Mouse (Mus musculus) kidney, postnatal 0 days (tissue): Measurements from ENCODE around the gene Hoxa10. TPM values are rescaled to one million over a fixed set of nuclear protein-coding genes. Genes with fewer than 3 reads are reported as not detected.

Experiments
- ATAC-seq: fragments of 200-750 bp; cut with Nextera tagmentation; replicated peaks from 2 replicates; pipeline ENCODE4 v1.8.0; 2017; ENCODE audit warnings: low read depth, moderate number of reproducible peaks, moderate TSS enrichment, moderate library complexity; ENCODE audit not compliant: low FRiP score
- DNase-seq: peaks from one replicate; pipeline ENCODE4 v3.0.0-alpha.2; 2016; ENCODE audit warnings: low spot score
- H3K27ac ChIP-seq: fragments of 300-500 bp; sonication (generic); 2 replicates; pipeline ENCODE4 v1.5.1; 2014; ENCODE audit warnings: mild to moderate bottlenecking
- H3K27me3 ChIP-seq: fragments of 300-500 bp; sonication (generic); 2 replicates; pipeline ENCODE4 v1.6.1; 2014; ENCODE audit warnings: low read length, mixed read lengths; ENCODE audit not compliant: insufficient read depth
- H3K36me3 ChIP-seq: fragments of 300-500 bp; sonication (generic); 2 replicates; pipeline ENCODE4 v1.6.1; 2014; ENCODE audit warnings: low read length, mixed read lengths; ENCODE audit not compliant: insufficient read depth
- H3K4me1 ChIP-seq: fragments of 300-500 bp; sonication (generic); replicated peaks from 2 replicates; pipeline ENCODE4 v1.6.1; 2014; ENCODE audit warnings: antibody characterized with exemption, low read length, mixed read lengths; ENCODE audit not compliant: insufficient read depth
- H3K4me2 ChIP-seq: fragments of 300-500 bp; sonication (generic); 2 replicates; pipeline ENCODE4 v1.6.1; 2014; ENCODE audit warnings: mild to moderate bottlenecking, low read length, moderate library complexity, mixed read lengths
- H3K4me3 ChIP-seq: fragments of 300-500 bp; sonication (generic); replicated peaks from 2 replicates; pipeline ENCODE4 v1.5.1; 2014; ENCODE audit warnings: low read depth, low read length
- H3K9ac ChIP-seq: fragments of 300-500 bp; sonication (generic); 2 replicates; pipeline ENCODE4 v1.6.1; 2014; ENCODE audit warnings: low read depth, low read length
- H3K9me3 ChIP-seq: fragments of 300-500 bp; sonication (generic); replicated peaks from 2 replicates; pipeline ENCODE4 v1.6.1; 2016; ENCODE audit warnings: low read length, inconsistent platforms, mixed read lengths
- CTCF ChIP-seq: IDR thresholded peaks from 2 replicates; pipeline ENCODE4 v1.5.1; 2016; ENCODE audit warnings: antibody characterized with exemption, low read depth, mild to moderate bottlenecking, moderate library complexity
- WGBS: fragments of 180-500 bp; shearing (Covaris S2); extraction: QIAGEN DNeasy Blood & Tissue Kit; methylation state at CpG from one replicate; pipeline ENCODE4 v1.1.7; 2014; 5-methylcytosine and 5-hydroxymethylcytosine counted together
- polyA plus RNA-seq: library from polyadenylated mRNA; unstranded; fragments of >200 nt; fragmentation: Nextera tagmentation; extraction: Ambion mirVana; gene quantifications from 2 replicates; pipeline ENCODE4 v1.2.1, GENCODE M21; 2015

Gene Hoxa10
- polyA plus RNA-seq, 1 experiment from 2014 or later: 183 TPM

GRCm38 (mm10) chr6:52239625-52240388 lies 847 bp downstream of the Hoxa10 start:
- peak overlapping the region; percentile 98 for H3K9ac ChIP-seq
- DNase-seq: no peak
- H3K4me1 ChIP-seq: peaks cover 13% of the 10 kb centered on the region
- H3K36me3 ChIP-seq: no peaks in the 10 kb centered on the region
- no peak for ATAC-seq
- H3K4me3 ChIP-seq: peak overlapping the region; percentile 85
- H3K4me2 ChIP-seq: peak overlapping the region; percentile 92
- no peak for TF ChIP-seq CTCF
- peak overlapping the region; percentile 97 for H3K27ac ChIP-seq
- H3K9me3 ChIP-seq: no peaks in the 10 kb centered on the region
- WGBS: under 1% methylated on average over 30 of the region's 30 CpGs
- H3K27me3 ChIP-seq: no peaks in the 10 kb centered on the region

GRCm38 (mm10) chr6:52238976-52239375 lies 1.7 kb downstream of the Hoxa10 start:
- peak overlapping the region; percentile 92 for H3K4me2 ChIP-seq
- no peak for TF ChIP-seq CTCF
- peak overlapping the region; percentile 97; the same call in 1 of the 2 replicates for H3K27ac ChIP-seq
- WGBS: 3% methylated on average over 7 of the region's 7 CpGs
- no peaks in the 10 kb centered on the region for H3K27me3 ChIP-seq
- H3K4me1 ChIP-seq: peaks cover 13% of the 10 kb centered on the region
- ATAC-seq (no peak), DNase-seq (peak; percentile 70)
- no peaks in the 10 kb centered on the region for H3K9me3 ChIP-seq
- H3K4me3 ChIP-seq: peak overlapping the region; percentile 85
- peak overlapping the region; percentile 98 for H3K9ac ChIP-seq
- no peaks in the 10 kb centered on the region for H3K36me3 ChIP-seq

GRCm38 (mm10) chr6:52238155-52238545 lies 2.5 kb downstream of the Hoxa10 start:
- 11% methylated on average over 7 of the region's 7 CpGs for whole genome bisulfite sequencing
- DNase-seq (no peak), ATAC-seq (no peak)
- no peaks in the 10 kb centered on the region for H3K9me3 ChIP-seq
- no peak for TF ChIP-seq CTCF
- no peaks in the 10 kb centered on the region for H3K27me3 ChIP-seq
- peak overlapping the region; percentile 98 for H3K9ac ChIP-seq
- peak overlapping the region; percentile 85 for H3K4me3 ChIP-seq
- H3K36me3 ChIP-seq: no peaks in the 10 kb centered on the region
- H3K4me2 ChIP-seq: peak overlapping the region; percentile 92
- peaks cover 13% of the 10 kb centered on the region for H3K4me1 ChIP-seq
- H3K27ac ChIP-seq: peak overlapping the region; percentile 55; the same call in 1 of the 2 replicates

- peak; percentile 57 for DNase-seq
- peaks cover 13% of the 10 kb centered on the region for H3K4me1 ChIP-seq
- H3K27me3 ChIP-seq: no peaks in the 10 kb centered on the region
These were observed 3.1 kb downstream of the Hoxa10 start for GRCm38 (mm10) chr6:52237346-52238154.

GRCm38 (mm10) chr6:52236806-52237205 lies 3.8 kb downstream of the Hoxa10 start:
- no peak for TF ChIP-seq CTCF
- Histone ChIP-seq H3K4me2 (peak overlapping the region; percentile 92), H3K27me3 (no peaks in the 10 kb centered on the region), H3K4me1 (peaks cover 13% of the 10 kb centered on the region), H3K27ac (peak overlapping the region; percentile 55; the same call in 1 of the 2 replicates), H3K9ac (peak overlapping the region; percentile 98), H3K4me3 (peak overlapping the region; percentile 85), H3K9me3 (no peaks in the 10 kb centered on the region), H3K36me3 (no peaks in the 10 kb centered on the region)
- ATAC-seq (no peak), DNase-seq (no peak)
- WGBS: 27% methylated on average over 3 of the region's 3 CpGs

More at GRCm38 (mm10) chr6:52237346-52238154, 3.1 kb downstream of the Hoxa10 start:
- H3K36me3 ChIP-seq: no peaks in the 10 kb centered on the region
- H3K27ac ChIP-seq: peak overlapping the region; percentile 55
- peak overlapping the region; percentile 92 for H3K4me2 ChIP-seq
- no peak for TF ChIP-seq CTCF
- WGBS: 19% methylated on average over 10 of the region's 10 CpGs
- H3K4me3 ChIP-seq: peak overlapping the region; percentile 85
- ATAC-seq: no peak
- peak overlapping the region; percentile 98 for H3K9ac ChIP-seq
- H3K9me3 ChIP-seq: no peaks in the 10 kb centered on the region

- peak overlapping the region; percentile 85 for H3K4me3 ChIP-seq
- H3K9me3 ChIP-seq: no peaks in the 10 kb centered on the region
- H3K27ac ChIP-seq: peak overlapping the region; percentile 97
- peaks cover 5% of the 10 kb centered on the region for H3K4me1 ChIP-seq
- DNase-seq (no peak), ATAC-seq (no peak)
- WGBS: 30% methylated on average over 6 of the region's 6 CpGs
- H3K9ac ChIP-seq: peak overlapping the region; percentile 98; the same call in 1 of the 2 replicates
- peak overlapping the region; percentile 92 for H3K4me2 ChIP-seq
- no peaks in the 10 kb centered on the region for H3K36me3 ChIP-seq
- H3K27me3 ChIP-seq: no peaks in the 10 kb centered on the region
- TF ChIP-seq CTCF: no peak
These were observed 4.8 kb downstream of the Hoxa10 start for GRCm38 (mm10) chr6:52235866-52236265.
